Mouse (Mus musculus) heart, adult 10 weeks (tissue): ENCODE measurements around the gene Zfp385a. TPM values are rescaled to one million over a fixed set of nuclear protein-coding genes. Genes with fewer than 3 reads are reported as not detected.

Experiments
- polyA plus RNA-seq: library from polyadenylated mRNA; stranded (reverse); fragments of 350-450 nt; fragmentation: Illumina TruSeq; extraction: RNeasy Lipid Tissue Mini Kit (QIAGEN cat#74804); gene quantifications from one replicate; pipeline ENCODE4 v1.2.3, GENCODE M21; 2014; ENCODE audit warnings: low read depth, low replicate concordance

The Zfp385a gene
- polyA plus RNA-seq: 11.8 TPM

DNA sequence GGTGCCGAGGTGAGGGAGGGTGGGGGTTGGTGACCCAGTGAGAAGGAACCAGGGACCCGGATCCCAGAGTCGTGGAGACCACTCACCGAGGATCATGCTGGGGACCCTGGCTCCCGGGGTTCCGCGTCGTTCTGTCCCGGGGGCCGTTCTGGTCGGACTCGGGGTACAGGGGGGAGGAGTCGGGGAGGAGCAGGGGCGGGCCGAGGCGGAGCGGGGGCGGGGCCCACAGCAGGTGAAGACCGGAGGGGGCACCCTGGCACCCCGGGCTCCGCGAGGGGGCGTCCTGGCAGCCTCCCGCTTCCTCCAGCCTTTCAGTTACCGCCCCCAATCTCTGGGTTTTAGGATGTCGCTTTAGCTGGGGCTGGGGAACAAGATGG, at the start of gene Zfp385a:
Gene Zfp385a, minus strand, starts transcription at position 133 of the 377 bp plus-strand sequence.

GRCm38 (mm10) chr15:103366376-103367149, 26.7 kb upstream of the Zfp385a start, which contains the start of gene Itga5:
TSS of gene Itga5 (minus strand) at chr15:103366763.

DNA sequence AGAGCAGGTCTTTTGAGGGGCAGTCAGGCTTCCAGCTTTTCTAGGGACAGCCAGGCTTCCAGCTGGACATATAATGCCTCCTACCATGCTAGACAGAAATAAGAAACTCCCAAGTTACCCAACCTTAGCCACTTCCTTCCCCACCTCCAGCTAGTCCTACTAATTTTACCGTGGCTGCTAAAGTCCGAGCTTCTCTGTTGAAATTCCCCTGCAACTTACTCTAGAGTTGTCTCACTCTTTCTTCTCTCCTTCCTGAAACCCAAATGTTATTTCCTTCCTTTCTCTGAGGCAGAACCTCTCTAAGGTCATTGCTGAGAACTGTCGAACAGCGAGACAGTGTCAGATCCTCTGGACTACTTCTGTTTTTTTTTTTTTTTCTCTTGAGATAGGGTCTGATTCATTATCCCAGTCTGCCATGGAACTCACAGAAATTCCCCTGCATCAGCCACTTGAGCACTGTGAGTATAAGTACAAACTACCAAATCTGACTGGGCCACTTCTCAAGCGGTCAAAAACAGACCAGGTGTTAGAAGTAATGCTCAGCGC, 29.5 kb downstream of the Zfp385a start, which contains the start of gene Gpr84:
Gene Gpr84, minus strand, starts transcription at position 248 of the 546 bp plus-strand sequence.

GRCm38 (mm10) chr15:103272419-103273279, 67.2 kb downstream of the Zfp385a start, which contains the start of gene Copz1:
TSS of gene Copz1 (plus strand) at chr15:103272714.

Other genes starting within 250 kb of the Zfp385a start
- 8.7 TPM for gene Smug1, start 173.0 kb downstream of the Zfp385a start, polyA plus RNA-seq
- gene Cbx5, start 100.3 kb downstream of the Zfp385a start, polyA plus RNA-seq: 32.8 TPM
- gene Hnrnpa1, start 99.7 kb downstream of the Zfp385a start, polyA plus RNA-seq: 211 TPM
- not detected for gene Nfe2, start 81.7 kb downstream of the Zfp385a start, polyA plus RNA-seq
- gene Copz1, start 67.4 kb downstream of the Zfp385a start, polyA plus RNA-seq: 67.1 TPM
- gene Gpr84, start 29.5 kb downstream of the Zfp385a start, polyA plus RNA-seq: not detected
- 35.8 TPM for gene Itga5, start 26.7 kb upstream of the Zfp385a start, polyA plus RNA-seq
- gene Gtsf1, start 90.4 kb upstream of the Zfp385a start, polyA plus RNA-seq: not detected
- not detected for gene Gtsf2, start 108.4 kb upstream of the Zfp385a start, polyA plus RNA-seq
- gene Nckap1l, start 113.7 kb upstream of the Zfp385a start, polyA plus RNA-seq: 4.0 TPM
- gene Pde1b, start 162.9 kb upstream of the Zfp385a start, polyA plus RNA-seq: 2.4 TPM
- gene Ppp1r1a, start 197.9 kb upstream of the Zfp385a start, polyA plus RNA-seq: 4.1 TPM
- not detected for gene Glycam1, start 225.0 kb upstream of the Zfp385a start, polyA plus RNA-seq